Mouse (Mus musculus) heart, adult 18-20 months (tissue): ENCODE results near the gene Kcnn4. TPM values are rescaled to one million over a fixed set of nuclear protein-coding genes. Genes with fewer than 3 reads are reported as not detected.

Experiments used
- DNase-seq, 2 experiments: peaks; one replicate each; pipeline ENCODE4 v3.0.0; 2021 to 2022; ENCODE audit warnings: mixed read lengths in 1 of 2
- microRNA-seq, 2 experiments: library from miRNA; unstranded; fragments of <30 nt; microRNA quantifications; one replicate each; pipeline ENCODE4 v1.2.0; 2022
- total RNA-seq, 2 experiments: library from RNA; stranded (reverse); gene quantifications; 2 replicates each; pipeline ENCODE4 v1.2.3; 2021

The Kcnn4 gene
- total RNA-seq, 2 experiments from 2014 or later: 0.69 to 2.4 TPM

GRCm38 (mm10) chr7:24423956-24424732 lies 54.1 kb downstream of the Kcnn4 start:
- peak; percentile 53 to 58 for DNase-seq

- DNase-seq: no peak
Measured at GRCm38 (mm10) chr7:24425919-24426318, 55.9 kb downstream of the Kcnn4 start.

GRCm38 (mm10) chr7:24427168-24427567 lies 57.1 kb downstream of the Kcnn4 start:
- no peak for DNase-seq

GRCm38 (mm10) chr7:24428725-24429124 lies 58.7 kb downstream of the Kcnn4 start:
- DNase-seq: no peak

- peak; percentile 49 to 62 for DNase-seq
Measured at GRCm38 (mm10) chr7:24429413-24430112, 59.5 kb downstream of the Kcnn4 start.

- DNase-seq: no peak
Measured at GRCm38 (mm10) chr7:24430551-24431345, 60.7 kb downstream of the Kcnn4 start.

GRCm38 (mm10) chr7:24431713-24432112 lies 61.6 kb downstream of the Kcnn4 start:
- no peak for DNase-seq

- no peak for DNase-seq
Measured at GRCm38 (mm10) chr7:24435305-24435704, 65.2 kb downstream of the Kcnn4 start.

Small RNA genes lying within 50 kb of the gene (microRNA-seq; reads per million reads assigned to microRNA genes)
- 0 reads per million in 2 experiments for gene Gm27592

Other genes with a start within 250 kb of the Kcnn4 start
- gene Zfp235, start 236.1 kb upstream of the Kcnn4 start, total RNA-seq: 1 to 10 TPM; 4.5 to 5.9 TPM
- gene Zfp114, start 195.2 kb upstream of the Kcnn4 start, total RNA-seq: not detected
- gene Zfp111, start 158.8 kb upstream of the Kcnn4 start, total RNA-seq: 1 to 10 TPM; 3.0 to 4.5 TPM
- 1 to 10 TPM; 2.0 to 2.2 TPM for gene Zfp109, start 132.7 kb upstream of the Kcnn4 start, total RNA-seq
- 1 to 10 TPM; 1.0 to 1.2 TPM for gene Zfp108, start 115.5 kb upstream of the Kcnn4 start, total RNA-seq
- 1 to 10 TPM; 3.1 to 3.6 TPM for gene Zfp93, start 99.8 kb upstream of the Kcnn4 start, total RNA-seq
- gene Zfp61, start 69.0 kb upstream of the Kcnn4 start, total RNA-seq: 1 to 10 TPM; 2.2 to 2.6 TPM
- gene Zfp94, start 53.6 kb upstream of the Kcnn4 start, total RNA-seq: 1 to 10 TPM; 2.5 TPM
- gene Tescl, start 36.3 kb upstream of the Kcnn4 start, total RNA-seq: under 1 TPM in 1 of 2 experiments, not detected in 1; 0.32 TPM
- gene Lypd5, start 21.1 kb upstream of the Kcnn4 start, total RNA-seq: not detected
- gene Smg9, start 29.4 kb downstream of the Kcnn4 start, total RNA-seq: 1 to 10 TPM; 6.6 to 8.4 TPM
- gene Irgc1, start 82.0 kb downstream of the Kcnn4 start, total RNA-seq: not detected
- gene Plaur, start 92.2 kb downstream of the Kcnn4 start, total RNA-seq: 1 to 10 TPM; 2.6 to 3.4 TPM
- 10 to 100 TPM; 15.4 to 24.2 TPM for gene Cadm4, start 111.8 kb downstream of the Kcnn4 start, total RNA-seq
- gene Zfp428, start 136.7 kb downstream of the Kcnn4 start, total RNA-seq: 10 to 100 TPM; 13.3 to 20.8 TPM
- gene AC161166.1, start 142.2 kb downstream of the Kcnn4 start, total RNA-seq: not detected
- gene Irgq, start 160.4 kb downstream of the Kcnn4 start, total RNA-seq: 10 to 100 TPM; 15.3 to 18.3 TPM
- gene Pinlyp, start 175.9 kb downstream of the Kcnn4 start, total RNA-seq: not detected
- gene Xrcc1, start 176.0 kb downstream of the Kcnn4 start, total RNA-seq: 10 to 100 TPM; 21.7 to 23.9 TPM
- gene Ethe1, start 217.3 kb downstream of the Kcnn4 start, total RNA-seq: 10 to 100 TPM; 61.2 to 71.1 TPM
- under 1 TPM in 1 of 2 experiments, not detected in 1; 0.13 TPM for gene Zfp575, start 217.4 kb downstream of the Kcnn4 start, total RNA-seq
- under 1 TPM; 0.10 to 0.31 TPM for gene Phldb3, start 240.5 kb downstream of the Kcnn4 start, total RNA-seq